Mouse (Mus musculus) E14TG2a.4 (cell line): ENCODE data around the gene Ganab.

Experiments
- CTCF ChIP-seq: conservative IDR thresholded peaks from 2 replicates; pipeline ENCODE4 v1.5.1; 2014; ENCODE audit warnings: low read length
- NANOG ChIP-seq: IDR thresholded peaks from 2 replicates; pipeline ENCODE4 v1.6.1; 2014; ENCODE audit warnings: borderline replicate concordance, low read length, mixed read lengths
- POU5F1 ChIP-seq: IDR thresholded peaks from 2 replicates; pipeline ENCODE4 v1.6.1; 2014; ENCODE audit warnings: low read length, borderline replicate concordance

GRCm38 (mm10) chr19:8887585-8888463 is 10.0 kb upstream of the Ganab start:
- no peak for TF ChIP-seq POU5F1
- TF ChIP-seq CTCF, result no peak
- TF ChIP-seq NANOG, result no peak
